22 mouse cellular contexts compared by ENCODE assay signal in the genomic region with DNA sequence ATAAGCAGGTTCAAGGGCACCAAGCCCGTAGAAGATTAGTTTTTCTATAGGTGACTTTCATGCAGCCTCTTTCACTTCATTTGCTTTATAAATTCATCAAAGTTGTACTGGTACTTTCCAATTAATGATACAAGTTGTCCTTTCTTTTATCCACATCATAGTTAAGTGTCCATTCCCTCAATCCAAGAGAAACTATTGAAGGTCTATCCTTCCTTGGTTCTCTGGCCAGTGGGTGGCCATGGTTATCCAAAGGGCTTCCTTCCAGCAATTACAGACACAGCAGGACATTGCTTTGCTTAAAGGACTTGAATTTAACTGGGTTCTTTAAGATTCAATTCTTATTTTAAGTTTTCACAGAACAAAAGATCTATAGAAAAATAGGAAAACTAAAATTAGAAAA.
"Had no signal": no experiment of that assay in that cellular context is flagged by ENCODE, and none has a peak within 500 bp of the region (broad histone marks: within the 10 kb centered on the region; RNA-seq: fewer than 3 reads in every experiment).

No protein-coding gene starts in this region.

- H3K36me3 ChIP-seq: limb, embryonic 10.5 days; limb, embryonic 13.5 days; liver, embryonic 12.5 days; liver, embryonic 15.5 days; lung, embryonic 15.5 days; midbrain, embryonic 10.5 days; neural tube, embryonic 12.5 days; neural tube, embryonic 15.5 days had no signal

- H3K4me3 ChIP-seq: layer of hippocampus, adult 2 months; limb, embryonic 10.5 days; limb, embryonic 13.5 days; liver, embryonic 12.5 days; liver, embryonic 15.5 days; lung, embryonic 15.5 days; megakaryocyte, embryonic 14.5 days; midbrain, embryonic 10.5 days; neural tube, embryonic 12.5 days; neural tube, embryonic 15.5 days had no signal

- H3K9me3 ChIP-seq: limb, embryonic 10.5 days; liver, embryonic 12.5 days; liver, embryonic 15.5 days; lung, embryonic 15.5 days; neural tube, embryonic 15.5 days had no signal

- H3K27ac ChIP-seq: kidney, postnatal 0 days; layer of hippocampus, adult 2 months; limb, embryonic 10.5 days; limb, embryonic 13.5 days; liver, embryonic 12.5 days; liver, embryonic 15.5 days; lung, embryonic 15.5 days; midbrain, embryonic 10.5 days; neural tube, embryonic 12.5 days; neural tube, embryonic 15.5 days had no signal

- H3K4me1 ChIP-seq: limb, embryonic 10.5 days; limb, embryonic 13.5 days; liver, embryonic 12.5 days; liver, embryonic 15.5 days; lung, embryonic 15.5 days; megakaryocyte, embryonic 14.5 days; midbrain, embryonic 10.5 days; neural tube, embryonic 12.5 days; neural tube, embryonic 15.5 days had no signal

- ATAC-seq: liver, embryonic 12.5 days had no signal

- H3K9ac ChIP-seq: limb, embryonic 13.5 days; liver, embryonic 12.5 days; liver, embryonic 15.5 days; lung, embryonic 15.5 days; neural tube, embryonic 12.5 days; neural tube, embryonic 15.5 days had no signal

- H3K4me2 ChIP-seq: limb, embryonic 13.5 days; liver, embryonic 12.5 days; liver, embryonic 15.5 days; lung, embryonic 15.5 days; neural tube, embryonic 12.5 days; neural tube, embryonic 15.5 days had no signal

- DNase-seq: kidney, postnatal 25 days; layer of hippocampus, adult 9-11 months; liver; lung, adult 18-20 months; lung, postnatal 10 days; lung, postnatal 36 days; midbrain, embryonic 14.5 days; right cerebral cortex, adult 18-20 months; right cerebral cortex, postnatal 14 days; right cerebral cortex, postnatal 4 days; thymus, postnatal 25 days had no signal

- H3K27me3 ChIP-seq: limb, embryonic 13.5 days; liver, embryonic 12.5 days; liver, embryonic 15.5 days; lung, embryonic 15.5 days; megakaryocyte, embryonic 14.5 days; neural tube, embryonic 12.5 days; neural tube, embryonic 15.5 days had no signal
